Mouse (Mus musculus): Measurements from ENCODE around the gene 1700016H13Rik.

GRCm38 (mm10) chr5:103610856-103611472 lies 44.8 kb downstream of the 1700016H13Rik start:
- TF ChIP-seq POLR2A (IDR thresholded peaks at IDR 0.05; ENCODE audit: low read depth, low read length) (no peak), CTCF (IDR thresholded peaks at IDR 0.05; ENCODE audit: extremely low read depth, insufficient read depth, insufficient read length, insufficient replicate concordance) (no peak)

Data from spleen, adult 2 months (tissue).